In genomic region chr7:27596586-27597503, GRCm38 (mm10) we compare ENCODE assay signal across 8 mouse cellular contexts. TPM values are rescaled to one million over a fixed set of nuclear protein-coding genes. Genes with fewer than 3 reads are reported as not detected.
DNase-seq lines count a peak whose midpoint lies in the region; ATAC-seq lines count a peak whose summit lies in the region.

No protein-coding gene starts in this region.

- no peaks in the 10 kb centered on the region for H3K27me3 ChIP-seq in intestine, embryonic 16.5 days (replicated peaks; ENCODE audit: control insufficient read depth, insufficient read depth, low read length)
- H3K27me3 ChIP-seq in midbrain, embryonic 13.5 days: no peaks in the 10 kb centered on the region

- ATAC-seq in intestine, embryonic 16.5 days: peak; percentile 1; the same call in 1 of the 2 replicates
- ATAC-seq in midbrain, embryonic 13.5 days: no peak

- no peaks in the 10 kb centered on the region for H3K36me3 ChIP-seq in intestine, embryonic 16.5 days (ENCODE audit: control insufficient read depth, insufficient read depth, low read length)
- no peaks in the 10 kb centered on the region for H3K36me3 ChIP-seq in midbrain, embryonic 13.5 days

- peak; percentile 18 for DNase-seq in thymus, postnatal 4 days
- no peak for DNase-seq in thymus, adult 18-20 months
- DNase-seq in heart, adult 18-20 months: peak; percentile 66 to 75
- no peak for DNase-seq in Muller cell, postnatal 12 days (ENCODE audit: inconsistent ontology term)
- no peak for DNase-seq in right cerebral cortex, postnatal 36 days (ENCODE audit: low spot score in 2 of 2)
- no peak for DNase-seq in spleen, postnatal 4 days (ENCODE audit: low spot score in 2 of 2)

- H3K4me3 ChIP-seq in intestine, embryonic 16.5 days (ENCODE audit: low read length): 0 out of 2 replicates have a peak overlapping the region, but pooled peaks have one; percentile 4
- H3K4me3 ChIP-seq in midbrain, embryonic 13.5 days (replicated peaks): no peak overlapping the region

- H3K9ac ChIP-seq in intestine, embryonic 16.5 days (ENCODE audit: low read depth, low read length): peak overlapping the region; percentile 47
- H3K9ac ChIP-seq in midbrain, embryonic 13.5 days (replicated peaks): peak overlapping the region; percentile 48

- H3K4me2 ChIP-seq in intestine, embryonic 16.5 days (ENCODE audit: low read depth, low read length): peak overlapping the region; percentile 15; the same call in 1 of the 2 replicates
- H3K4me2 ChIP-seq in midbrain, embryonic 13.5 days (replicated peaks): no peak overlapping the region

- 42% methylated on average over 10 of the region's 10 CpGs for WGBS in intestine, embryonic 16.5 days
- WGBS in midbrain, embryonic 13.5 days: 52% methylated on average over 10 of the region's 10 CpGs

- H3K4me1 ChIP-seq in intestine, embryonic 16.5 days (ENCODE audit: control insufficient read depth, insufficient read depth, low read length): peaks cover 39% of the 10 kb centered on the region
- H3K4me1 ChIP-seq in midbrain, embryonic 13.5 days (replicated peaks): peaks cover 64% of the 10 kb centered on the region

- H3K9me3 ChIP-seq in intestine, embryonic 16.5 days (ENCODE audit: control insufficient read depth, low read length): no peaks in the 10 kb centered on the region
- H3K9me3 ChIP-seq in midbrain, embryonic 13.5 days: no peaks in the 10 kb centered on the region

- H3K27ac ChIP-seq in intestine, embryonic 16.5 days (ENCODE audit: low read length): peak overlapping the region; percentile 81
- H3K27ac ChIP-seq in midbrain, embryonic 13.5 days: peak overlapping the region; percentile 37

RNA-seq across cellular contexts. Expression of gene Akt2, which starts 5.5 kb away (rescaled TPM):
- 100 to 1,000 TPM; 168 to 200 TPM for total RNA-seq in heart, adult 18-20 months (2021)
- polyA plus RNA-seq in intestine, embryonic 16.5 days (2015; fragmentation: Nextera tagmentation; extraction: Ambion mirVana): 58.5 and 60.3 TPM in 2 replicates
- polyA plus RNA-seq in midbrain, embryonic 13.5 days (2015; fragmentation: Nextera tagmentation; extraction: Ambion mirVana): 64.3 and 67.4 TPM in 2 replicates

RNA-seq across cellular contexts. Expression of gene 2310022A10Rik, which starts 43.8 kb away (rescaled TPM):
- 10 to 100 TPM; 63.8 to 64.7 TPM for total RNA-seq in heart, adult 18-20 months (2021)
- polyA plus RNA-seq in intestine, embryonic 16.5 days (2015; fragmentation: Nextera tagmentation; extraction: Ambion mirVana): 21.5 and 21.8 TPM in 2 replicates
- polyA plus RNA-seq in midbrain, embryonic 13.5 days (2015; fragmentation: Nextera tagmentation; extraction: Ambion mirVana): 34.6 and 36.6 TPM in 2 replicates

RNA-seq across cellular contexts. Expression of gene Pld3, which starts 43.8 kb away (rescaled TPM):
- 10 to 100 TPM; 29.8 to 30.9 TPM for total RNA-seq in heart, adult 18-20 months (2021)
- polyA plus RNA-seq in intestine, embryonic 16.5 days (2015; fragmentation: Nextera tagmentation; extraction: Ambion mirVana): 65.6 and 73.0 TPM in 2 replicates
- polyA plus RNA-seq in midbrain, embryonic 13.5 days (2015; fragmentation: Nextera tagmentation; extraction: Ambion mirVana): 107 and 110 TPM in 2 replicates

RNA-seq across cellular contexts. Expression of gene Ttc9b, which starts 56.9 kb away (rescaled TPM):
- total RNA-seq in heart, adult 18-20 months (2021): not detected
- polyA plus RNA-seq in intestine, embryonic 16.5 days (2015; fragmentation: Nextera tagmentation; extraction: Ambion mirVana): 1.5 and 1.8 TPM in 2 replicates
- 37.0 and 40.5 TPM in 2 replicates for polyA plus RNA-seq in midbrain, embryonic 13.5 days (2015; fragmentation: Nextera tagmentation; extraction: Ambion mirVana)

Comparison
In these comparisons a context has a peak if more than half of its experiments do, and no peak if none do; other contexts are left out.
1. DNase-seq: peak in thymus, postnatal 4 days (single experiment) and heart, adult 18-20 months (2 of 2); none in thymus, adult 18-20 months (0 of 2), Muller cell, postnatal 12 days (single experiment), right cerebral cortex, postnatal 36 days (0 of 2) and spleen, postnatal 4 days (0 of 2).